Mouse (Mus musculus) forebrain, embryonic 12.5 days (tissue): ENCODE data around the gene Rasgef1a. TPM values are rescaled to one million over a fixed set of nuclear protein-coding genes. Genes with fewer than 3 reads are reported as not detected.

ENCODE experiments used
- ATAC-seq: fragments of 200-750 bp; cut with Nextera tagmentation; 2 replicates; pipeline ENCODE4 v1.8.0; 2017; ENCODE audit warnings: moderate TSS enrichment; ENCODE audit not compliant: low FRiP score
- H3K27ac ChIP-seq: fragments of 300-500 bp; sonication (generic); 2 replicates; pipeline ENCODE4 v1.5.1; 2016; ENCODE audit warnings: mild to moderate bottlenecking
- H3K27me3 ChIP-seq: fragments of 300-500 bp; sonication (generic); 2 replicates; pipeline ENCODE4 v1.6.1; 2016; ENCODE audit warnings: mild to moderate bottlenecking
- H3K36me3 ChIP-seq: fragments of 300-500 bp; sonication (generic); replicated peaks from 2 replicates; pipeline ENCODE4 v1.6.1; 2016; ENCODE audit warnings: mild to moderate bottlenecking
- H3K4me1 ChIP-seq: fragments of 300-500 bp; sonication (generic); 2 replicates; pipeline ENCODE4 v1.6.1; 2016
- H3K4me2 ChIP-seq: fragments of 300-500 bp; sonication (generic); 2 replicates; pipeline ENCODE4 v1.6.1; 2016; ENCODE audit warnings: mild to moderate bottlenecking, moderate library complexity
- H3K4me3 ChIP-seq: fragments of 300-500 bp; sonication (generic); replicated peaks from 2 replicates; pipeline ENCODE4 v1.5.1; 2016; ENCODE audit warnings: mild to moderate bottlenecking
- H3K9ac ChIP-seq: fragments of 300-500 bp; sonication (generic); 2 replicates; pipeline ENCODE4 v1.6.1; 2016; ENCODE audit warnings: mild to moderate bottlenecking
- H3K9me3 ChIP-seq: fragments of 300-500 bp; sonication (generic); 2 replicates; pipeline ENCODE4 v1.6.1; 2016
- WGBS: fragments of 180-500 bp; shearing (Covaris S2); methylation state at CpG from one replicate; pipeline ENCODE4 v1.1.7; 2016; 5-methylcytosine and 5-hydroxymethylcytosine counted together
- polyA plus RNA-seq: library from polyadenylated mRNA; unstranded; fragments of >200 nt; fragmentation: Nextera tagmentation; extraction: Ambion mirVana; gene quantifications from 2 replicates; pipeline ENCODE4 v1.2.1, GENCODE M21; 2016

Gene Rasgef1a
- polyA plus RNA-seq, 1 experiment from 2014 or later = 0.33 TPM

DNA sequence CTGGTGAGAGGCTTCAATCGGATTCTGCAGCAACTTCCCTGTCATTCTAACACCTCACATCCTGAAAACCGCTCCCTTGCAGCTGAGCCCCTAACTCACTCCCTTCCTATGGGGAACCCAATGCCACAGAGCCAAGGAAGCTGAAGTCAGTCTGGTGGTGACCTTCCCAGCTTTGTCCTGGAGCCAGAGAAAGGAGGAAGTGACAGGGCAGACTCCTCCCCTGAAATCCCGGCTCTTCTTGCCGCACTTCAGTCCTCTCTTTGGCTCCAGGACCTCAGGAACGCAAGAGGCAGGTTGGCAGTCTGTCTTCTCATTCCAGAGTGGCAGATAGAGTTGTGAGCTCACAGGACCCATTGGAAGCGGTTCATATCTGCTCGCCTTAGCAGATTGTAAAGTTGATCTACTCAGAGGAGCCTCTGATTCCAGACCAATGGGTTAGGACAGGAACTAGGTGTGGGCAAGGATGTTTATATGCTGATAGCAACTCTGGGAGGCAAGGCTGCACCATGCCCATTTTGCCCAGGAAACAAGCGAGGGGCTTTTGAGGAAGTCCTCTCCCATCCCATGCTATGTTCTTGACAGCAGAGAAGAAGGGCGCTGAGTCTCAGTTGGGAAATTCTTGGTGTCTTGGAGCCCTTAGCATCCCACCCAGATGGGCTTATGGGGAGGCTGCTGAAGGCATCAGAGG, 25.0 kb downstream of the Rasgef1a start:
- Histone ChIP-seq H3K36me3 (no peaks in the 10 kb centered on the region), H3K9ac (no peak overlapping the region), H3K27me3 (no peaks in the 10 kb centered on the region), H3K4me2 (no peak overlapping the region), H3K27ac (no peak overlapping the region), H3K4me1 (no peaks in the 10 kb centered on the region), H3K9me3 (no peaks in the 10 kb centered on the region), H3K4me3 (no peak overlapping the region)
- ATAC-seq = no peak
- WGBS = 84% methylated on average over 9 of the region's 9 CpGs

DNA sequence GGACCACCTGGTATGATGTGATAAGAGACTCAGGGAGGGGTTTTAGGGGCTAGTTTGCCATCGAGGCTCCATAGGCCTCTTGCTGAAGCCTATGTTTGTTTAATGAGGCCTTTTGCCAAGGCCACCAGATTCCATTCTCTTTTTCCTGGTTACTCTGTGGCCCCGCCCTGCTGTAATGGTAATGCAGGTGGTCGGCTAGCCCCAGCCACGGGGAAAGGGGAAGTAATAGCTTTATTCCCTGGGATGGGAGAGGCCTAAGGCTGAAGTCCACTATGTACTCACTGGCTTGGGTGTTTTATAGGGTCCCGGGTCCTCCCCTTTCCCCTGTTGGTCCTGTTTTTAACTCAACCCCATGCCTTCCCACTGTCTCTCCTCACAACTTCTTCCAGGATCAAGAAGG, 25.6 kb downstream of the Rasgef1a start:
- no peak overlapping the region for H3K27ac ChIP-seq
- no peaks in the 10 kb centered on the region for H3K9me3 ChIP-seq
- no peak overlapping the region for H3K9ac ChIP-seq
- no peak overlapping the region for H3K4me2 ChIP-seq
- no peak overlapping the region for H3K4me3 ChIP-seq
- H3K27me3 ChIP-seq = no peaks in the 10 kb centered on the region
- no peak for ATAC-seq
- H3K36me3 ChIP-seq = no peaks in the 10 kb centered on the region
- 83% methylated on average over 5 of the region's 5 CpGs for WGBS
- no peaks in the 10 kb centered on the region for H3K4me1 ChIP-seq

DNA sequence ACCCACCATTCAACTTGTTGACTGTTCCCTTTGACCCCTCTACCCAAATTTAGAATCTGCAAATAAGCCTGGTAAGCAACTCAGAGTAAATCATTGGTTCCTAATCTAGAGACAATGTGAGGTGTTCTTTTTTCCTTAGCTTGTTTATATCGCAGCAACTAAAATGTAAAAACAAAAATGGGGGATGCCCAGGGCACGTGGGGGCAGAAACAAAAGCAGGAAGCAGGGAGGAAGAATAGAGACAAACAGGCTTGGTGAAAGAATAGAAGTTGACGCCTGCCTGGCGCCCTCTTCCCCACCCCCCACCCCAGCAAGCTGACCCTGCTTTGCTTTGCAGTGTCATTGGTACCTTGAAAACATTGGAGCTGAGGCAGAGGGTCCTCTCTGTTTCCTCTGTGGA, 33.9 kb downstream of the Rasgef1a start:
- no peak overlapping the region for H3K9ac ChIP-seq
- WGBS = 41% methylated on average over 4 of the region's 4 CpGs
- no peak for ATAC-seq
- H3K27ac ChIP-seq = no peak overlapping the region
- no peaks in the 10 kb centered on the region for H3K9me3 ChIP-seq
- H3K27me3 ChIP-seq = no peaks in the 10 kb centered on the region
- no peaks in the 10 kb centered on the region for H3K4me1 ChIP-seq
- H3K4me2 ChIP-seq = no peak overlapping the region
- H3K4me3 ChIP-seq = no peak overlapping the region
- no peaks in the 10 kb centered on the region for H3K36me3 ChIP-seq

DNA sequence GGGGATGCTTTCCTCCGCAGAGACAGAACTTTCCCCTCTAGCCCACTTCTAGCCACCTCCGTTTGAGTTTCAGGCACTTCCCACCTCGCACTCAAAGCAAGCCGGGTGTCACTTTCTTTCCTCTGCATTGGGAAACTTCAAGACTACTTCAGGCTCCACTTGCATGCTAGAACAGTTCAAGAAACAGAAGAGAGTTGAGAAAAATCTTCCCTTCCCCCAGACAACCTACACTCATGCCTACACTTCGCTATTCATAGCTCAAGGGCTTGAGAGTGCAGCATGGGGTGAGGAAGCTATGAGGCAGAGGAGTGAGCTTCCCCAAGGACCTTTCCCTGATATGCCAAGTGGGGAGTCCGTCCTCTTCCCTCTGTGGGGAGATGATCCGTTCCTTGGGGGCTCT, 34.7 kb downstream of the Rasgef1a start:
- no peak overlapping the region for H3K27ac ChIP-seq
- WGBS = 65% methylated on average over 7 of the region's 7 CpGs
- no peaks in the 10 kb centered on the region for H3K4me1 ChIP-seq
- H3K9ac ChIP-seq = no peak overlapping the region
- no peaks in the 10 kb centered on the region for H3K36me3 ChIP-seq
- H3K9me3 ChIP-seq = no peaks in the 10 kb centered on the region
- H3K4me3 ChIP-seq = no peak overlapping the region
- no peak for ATAC-seq
- H3K4me2 ChIP-seq = no peak overlapping the region
- H3K27me3 ChIP-seq = no peaks in the 10 kb centered on the region

DNA sequence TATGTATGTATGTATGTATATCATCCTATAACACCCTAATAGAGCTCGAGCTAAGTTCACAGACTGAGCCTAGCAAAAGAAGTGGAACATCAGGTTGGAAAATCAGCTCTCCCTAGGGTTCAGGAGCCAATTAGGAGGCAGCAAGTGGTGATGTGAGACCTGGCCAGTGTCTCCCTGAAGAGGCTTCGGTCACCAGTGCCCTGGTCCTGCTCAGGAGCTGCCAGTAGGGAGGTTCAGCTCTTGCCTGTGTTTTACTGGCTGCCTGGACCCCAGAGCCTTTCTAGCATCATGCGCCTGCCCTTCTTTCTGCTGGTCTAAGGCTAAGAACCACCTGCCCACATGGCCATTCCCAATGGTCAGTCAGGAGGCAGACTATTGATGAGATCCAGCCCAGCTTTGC, 35.3 kb downstream of the Rasgef1a start:
- Histone ChIP-seq H3K9ac (no peak overlapping the region), H3K4me3 (no peak overlapping the region), H3K27me3 (no peaks in the 10 kb centered on the region), H3K9me3 (no peaks in the 10 kb centered on the region), H3K36me3 (no peaks in the 10 kb centered on the region), H3K4me2 (no peak overlapping the region), H3K4me1 (no peaks in the 10 kb centered on the region), H3K27ac (no peak overlapping the region)
- ATAC-seq = no peak
- WGBS = 78% methylated on average over 3 of the region's 3 CpGs

DNA sequence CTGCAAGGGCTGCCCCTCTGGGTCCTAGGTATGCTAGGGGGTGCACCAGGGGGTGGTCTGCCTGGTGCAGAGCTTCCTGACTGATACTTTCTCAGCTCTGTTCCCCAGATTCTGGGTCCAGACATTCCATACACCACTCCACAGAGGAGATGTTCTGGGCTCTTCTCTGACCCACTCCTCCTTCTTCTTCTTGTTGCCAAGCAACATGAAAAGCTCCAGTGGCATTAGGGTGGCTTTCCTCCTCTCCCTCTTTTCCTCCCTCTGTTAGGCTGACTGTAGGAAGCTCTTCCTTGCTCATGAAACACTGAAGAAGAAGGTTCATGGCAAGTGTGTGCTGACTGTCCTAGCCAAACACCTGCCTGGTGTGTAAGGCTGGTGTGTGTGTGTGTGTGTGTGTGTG, 35.7 kb downstream of the Rasgef1a start:
- no peaks in the 10 kb centered on the region for H3K4me1 ChIP-seq
- ATAC-seq = no peak
- H3K9me3 ChIP-seq = no peaks in the 10 kb centered on the region
- no peak overlapping the region for H3K9ac ChIP-seq
- H3K36me3 ChIP-seq = no peaks in the 10 kb centered on the region
- H3K27me3 ChIP-seq = no peaks in the 10 kb centered on the region
- no peak overlapping the region for H3K4me3 ChIP-seq
- H3K27ac ChIP-seq = no peak overlapping the region
- H3K4me2 ChIP-seq = no peak overlapping the region

DNA sequence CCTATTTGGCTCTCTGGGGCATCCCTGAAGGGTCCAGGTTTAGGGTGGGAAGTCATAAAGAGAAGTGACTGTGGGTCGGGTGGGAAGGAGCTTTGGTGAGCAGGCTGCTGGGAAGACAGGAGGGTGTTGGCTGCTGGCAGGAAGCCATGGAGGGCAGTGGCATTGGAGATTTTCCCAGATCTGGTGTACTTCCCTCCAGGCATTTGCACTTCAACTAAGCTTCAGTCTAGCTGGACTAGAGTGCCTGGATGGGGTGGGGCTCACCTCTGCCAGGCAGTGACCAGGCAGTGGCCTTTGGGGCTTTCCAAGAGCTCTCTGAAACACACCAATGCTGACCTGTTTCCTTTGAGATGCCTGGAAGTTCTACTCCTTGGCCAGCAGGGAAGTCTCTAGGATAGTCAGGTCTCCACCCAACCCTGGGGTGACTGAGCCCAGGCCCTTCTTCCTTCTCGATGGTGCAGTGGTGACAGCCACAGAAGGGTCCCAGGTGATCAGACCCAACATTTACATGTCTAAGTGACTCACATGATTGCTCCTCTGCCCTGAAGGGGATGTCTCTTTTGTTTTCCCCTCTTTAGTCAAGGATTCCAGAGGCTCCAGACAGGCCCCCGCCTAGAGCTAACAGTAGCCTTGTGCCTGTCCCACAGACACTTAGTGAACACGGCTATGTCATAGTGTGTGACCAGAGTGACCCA, 36.7 kb downstream of the Rasgef1a start:
- H3K27me3 ChIP-seq = no peaks in the 10 kb centered on the region
- no peaks in the 10 kb centered on the region for H3K4me1 ChIP-seq
- WGBS = 84% methylated on average over 4 of the region's 4 CpGs
- no peak overlapping the region for H3K4me2 ChIP-seq
- no peak for ATAC-seq
- H3K9ac ChIP-seq = no peak overlapping the region
- H3K9me3 ChIP-seq = no peaks in the 10 kb centered on the region
- no peak overlapping the region for H3K27ac ChIP-seq
- no peak overlapping the region for H3K4me3 ChIP-seq
- H3K36me3 ChIP-seq = no peaks in the 10 kb centered on the region

DNA sequence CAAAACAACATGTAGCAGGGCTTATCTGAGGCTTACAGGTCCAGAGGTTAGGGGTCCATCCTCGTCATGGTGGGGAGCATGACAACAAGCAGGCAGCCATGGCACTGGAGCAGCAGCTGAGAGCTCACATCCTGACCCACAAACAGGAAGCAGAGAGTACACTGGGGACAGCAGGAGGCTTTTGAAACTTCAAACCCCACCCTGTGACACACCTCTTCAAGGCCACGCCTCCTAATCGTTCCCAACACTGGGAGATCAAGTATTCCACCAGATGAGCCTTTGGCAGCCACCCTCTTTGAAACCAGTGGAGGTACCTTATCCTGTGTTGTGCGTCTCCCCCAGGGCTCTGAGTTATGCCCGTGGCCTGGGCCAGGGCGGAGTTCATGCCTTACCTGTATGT, 38.5 kb downstream of the Rasgef1a start:
- H3K4me3 ChIP-seq = no peak overlapping the region
- no peak overlapping the region for H3K4me2 ChIP-seq
- no peak for ATAC-seq
- H3K27me3 ChIP-seq = no peaks in the 10 kb centered on the region
- 87% methylated on average over 6 of the region's 6 CpGs for WGBS
- no peaks in the 10 kb centered on the region for H3K9me3 ChIP-seq
- no peak overlapping the region for H3K9ac ChIP-seq
- no peaks in the 10 kb centered on the region for H3K36me3 ChIP-seq
- H3K27ac ChIP-seq = no peak overlapping the region
- H3K4me1 ChIP-seq = no peaks in the 10 kb centered on the region

DNA sequence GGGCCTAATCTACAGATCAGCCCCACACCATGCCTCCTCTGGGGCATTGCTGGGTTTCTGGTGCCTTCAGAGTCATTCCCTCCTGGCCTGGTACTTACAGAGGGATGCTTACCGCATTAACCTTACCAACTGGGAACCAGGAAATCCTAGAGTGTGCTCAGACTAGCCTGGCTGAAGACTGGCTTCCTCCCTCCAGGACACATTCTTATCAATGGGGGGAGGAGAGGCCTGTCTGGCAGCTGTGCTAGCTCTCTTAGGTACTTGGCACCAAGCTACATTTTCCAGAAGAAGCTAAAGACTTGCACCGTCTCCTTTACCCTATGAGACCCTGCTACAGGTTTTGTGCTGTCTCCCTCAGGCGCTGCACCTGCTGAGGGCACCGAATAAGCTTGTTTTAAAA, 40.2 kb downstream of the Rasgef1a start:
- ATAC-seq = no peak
- no peaks in the 10 kb centered on the region for H3K27me3 ChIP-seq
- 88% methylated on average over 4 of the region's 4 CpGs for WGBS
- no peaks in the 10 kb centered on the region for H3K9me3 ChIP-seq
- no peak overlapping the region for H3K4me2 ChIP-seq
- H3K4me3 ChIP-seq = no peak overlapping the region
- H3K9ac ChIP-seq = no peak overlapping the region
- no peaks in the 10 kb centered on the region for H3K36me3 ChIP-seq
- no peaks in the 10 kb centered on the region for H3K4me1 ChIP-seq
- H3K27ac ChIP-seq = no peak overlapping the region

DNA sequence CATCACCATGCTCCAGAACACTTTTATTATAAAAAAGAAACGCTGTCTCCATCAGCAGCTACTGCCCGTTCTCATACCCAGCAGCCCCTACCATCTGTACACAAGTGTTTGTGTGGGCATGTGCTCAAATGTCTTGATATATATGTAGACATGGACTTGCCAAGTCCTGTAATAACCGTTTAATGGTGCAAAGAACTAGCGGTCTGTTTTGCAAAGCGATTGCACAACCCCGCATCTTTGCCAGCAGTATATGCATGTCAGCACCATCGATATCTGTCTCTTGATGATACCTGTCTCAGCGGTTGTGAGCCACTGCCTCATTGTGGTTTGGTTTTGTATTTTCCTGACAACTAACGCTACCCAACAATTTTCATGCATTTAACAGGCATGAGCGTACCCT, 44.0 kb downstream of the Rasgef1a start:
- 92% methylated on average over 10 of the region's 10 CpGs for WGBS
- ATAC-seq = no peak

DNA sequence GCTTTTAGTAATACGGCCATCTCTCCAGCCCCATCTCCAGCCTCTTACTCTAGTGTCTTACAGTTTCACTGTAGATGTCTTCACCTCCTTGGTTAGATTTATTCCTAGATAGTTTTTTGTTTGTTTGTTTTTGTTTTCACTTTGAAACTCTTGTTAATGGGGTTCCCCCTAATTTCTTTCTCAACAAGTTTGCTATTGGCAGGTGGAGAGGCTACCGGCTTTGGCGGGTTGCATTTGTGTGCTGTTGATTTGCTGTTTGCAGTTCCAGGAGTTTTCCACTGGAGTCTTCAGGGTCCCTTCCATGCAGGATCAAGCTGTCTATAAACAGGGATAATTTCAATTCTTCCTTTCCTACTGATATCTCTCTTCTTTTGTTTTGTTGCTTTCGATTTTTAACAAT, 50.0 kb downstream of the Rasgef1a start:
- no peak overlapping the region for H3K4me2 ChIP-seq
- peaks cover 12% of the 10 kb centered on the region for H3K4me1 ChIP-seq
- H3K27ac ChIP-seq = no peak overlapping the region
- H3K27me3 ChIP-seq = peaks cover 23% of the 10 kb centered on the region
- ATAC-seq = no peak
- H3K9me3 ChIP-seq = no peaks in the 10 kb centered on the region
- WGBS = 91% methylated on average over 4 of the region's 4 CpGs
- H3K36me3 ChIP-seq = no peaks in the 10 kb centered on the region
- H3K4me3 ChIP-seq = no peak overlapping the region
- no peak overlapping the region for H3K9ac ChIP-seq

More for the DNA sequence above, 44.0 kb downstream of the Rasgef1a start:
- no peak overlapping the region for H3K4me2 ChIP-seq
- H3K27me3 ChIP-seq = no peaks in the 10 kb centered on the region
- H3K27ac ChIP-seq = no peak overlapping the region
- H3K4me1 ChIP-seq = no peaks in the 10 kb centered on the region
- no peak overlapping the region for H3K9ac ChIP-seq
- no peaks in the 10 kb centered on the region for H3K9me3 ChIP-seq
- no peak overlapping the region for H3K4me3 ChIP-seq
- H3K36me3 ChIP-seq = no peaks in the 10 kb centered on the region

DNA sequence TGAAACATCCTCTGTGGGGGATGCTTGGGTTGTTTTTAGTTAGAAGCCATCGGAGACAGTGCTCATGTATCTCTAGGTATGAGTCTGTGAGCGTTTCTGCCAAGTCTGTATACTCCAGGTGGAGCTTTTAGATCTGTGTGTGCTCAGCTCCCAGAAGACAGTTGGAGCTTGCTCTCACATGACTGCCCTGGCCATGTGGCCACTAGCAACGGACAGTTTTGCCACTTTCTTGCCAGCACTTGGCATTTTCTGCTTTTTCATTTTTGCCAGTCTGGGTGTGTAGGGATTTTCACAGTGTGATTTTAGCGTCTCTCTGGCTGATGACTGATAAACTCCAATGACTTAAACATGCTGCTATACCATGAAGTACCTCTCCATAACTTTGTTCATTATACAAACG, 52.0 kb downstream of the Rasgef1a start:
- H3K27ac ChIP-seq = no peak overlapping the region
- WGBS = 74% methylated on average over 5 of the region's 5 CpGs
- H3K4me2 ChIP-seq = no peak overlapping the region
- H3K9me3 ChIP-seq = no peaks in the 10 kb centered on the region
- no peak for ATAC-seq
- no peak overlapping the region for H3K9ac ChIP-seq
- no peaks in the 10 kb centered on the region for H3K36me3 ChIP-seq
- H3K4me1 ChIP-seq = peaks cover 21% of the 10 kb centered on the region
- H3K27me3 ChIP-seq = peaks cover 41% of the 10 kb centered on the region
- no peak overlapping the region for H3K4me3 ChIP-seq

DNA sequence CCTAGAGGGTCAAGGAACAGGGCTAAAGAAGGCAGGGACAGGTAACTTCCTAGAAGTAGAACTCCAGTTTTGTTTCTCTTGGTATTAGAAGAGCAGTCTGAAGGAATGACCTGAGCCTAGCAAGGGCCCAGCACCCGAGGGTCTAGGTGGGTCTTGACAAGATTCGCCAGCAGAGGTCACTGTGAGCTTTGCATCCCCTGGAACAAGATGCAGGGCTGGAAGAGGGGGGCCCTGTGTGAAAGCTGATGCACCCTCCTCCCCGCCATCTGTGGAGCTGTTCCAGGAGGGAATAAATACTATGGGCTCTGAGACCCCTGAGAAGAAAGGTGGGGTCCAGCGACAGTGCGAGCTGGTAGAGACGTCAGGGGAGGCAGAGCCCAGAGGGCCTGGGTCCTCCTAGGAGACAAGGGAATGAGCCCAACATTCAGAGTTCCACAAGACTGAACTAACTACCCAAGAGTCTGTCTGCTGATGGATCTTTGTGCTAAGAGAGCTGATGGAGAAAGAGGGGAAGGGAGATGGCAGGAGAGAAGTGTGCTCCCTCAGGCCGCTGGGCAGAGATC, 53.8 kb downstream of the Rasgef1a start:
- peak; percentile 65; the same call in 1 of the 2 replicates for ATAC-seq
- Histone ChIP-seq H3K36me3 (no peaks in the 10 kb centered on the region), H3K4me1 (peaks cover 21% of the 10 kb centered on the region), H3K4me2 (peak overlapping the region; percentile 97), H3K27ac (no peak overlapping the region), H3K27me3 (peaks cover 45% of the 10 kb centered on the region), H3K9me3 (no peaks in the 10 kb centered on the region), H3K4me3 (no peak overlapping the region), H3K9ac (no peak overlapping the region)
- 6% methylated on average over 7 of the region's 7 CpGs for WGBS
